Mouse (Mus musculus) CD4-positive, CD25-positive, alpha-beta regulatory T cell (primary cell): Measurements from ENCODE around the gene Nhsl2. TPM values are rescaled to one million over a fixed set of nuclear protein-coding genes. Genes with fewer than 3 reads are reported as not detected.

ENCODE experiments used
- polyA plus RNA-seq: library from polyadenylated mRNA; unstranded; fragments of 100-300 nt; shearing (Covaris generic); gene quantifications from one replicate; pipeline ENCODE4 v1.2.1, GENCODE M21; 2017

Gene Nhsl2
- polyA plus RNA-seq: 0.92 TPM

DNA sequence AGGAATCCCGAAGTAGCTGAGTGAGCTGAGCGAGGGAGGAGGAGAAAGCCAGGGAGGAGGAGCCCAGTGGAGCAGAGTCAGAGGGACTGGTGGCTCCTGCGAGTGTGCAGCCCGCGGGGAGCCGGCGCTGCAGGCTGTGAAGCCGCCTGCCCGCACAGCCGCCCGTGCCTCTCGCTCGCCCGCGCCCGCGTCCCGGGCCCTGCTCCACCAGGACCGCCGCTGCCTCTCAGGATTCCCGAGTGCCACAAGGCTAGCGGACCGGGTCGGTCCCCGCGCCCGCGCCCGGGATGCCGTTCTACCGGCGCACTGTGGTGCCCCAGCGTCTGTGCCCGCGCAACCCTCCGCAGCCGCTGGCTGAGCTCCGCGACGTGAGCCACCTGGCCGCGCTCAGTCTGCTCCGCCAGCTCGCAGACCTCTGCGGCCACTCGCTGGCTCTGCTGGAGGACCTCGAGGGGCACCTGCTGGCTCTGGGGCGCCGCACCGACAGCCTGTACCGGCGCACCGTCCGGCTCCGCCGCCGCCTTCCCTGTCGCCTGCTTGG is at the start of gene Nhsl2:
Nhsl2 (plus strand) TSS at position 105 of the 541 bp plus-strand sequence.

DNA sequence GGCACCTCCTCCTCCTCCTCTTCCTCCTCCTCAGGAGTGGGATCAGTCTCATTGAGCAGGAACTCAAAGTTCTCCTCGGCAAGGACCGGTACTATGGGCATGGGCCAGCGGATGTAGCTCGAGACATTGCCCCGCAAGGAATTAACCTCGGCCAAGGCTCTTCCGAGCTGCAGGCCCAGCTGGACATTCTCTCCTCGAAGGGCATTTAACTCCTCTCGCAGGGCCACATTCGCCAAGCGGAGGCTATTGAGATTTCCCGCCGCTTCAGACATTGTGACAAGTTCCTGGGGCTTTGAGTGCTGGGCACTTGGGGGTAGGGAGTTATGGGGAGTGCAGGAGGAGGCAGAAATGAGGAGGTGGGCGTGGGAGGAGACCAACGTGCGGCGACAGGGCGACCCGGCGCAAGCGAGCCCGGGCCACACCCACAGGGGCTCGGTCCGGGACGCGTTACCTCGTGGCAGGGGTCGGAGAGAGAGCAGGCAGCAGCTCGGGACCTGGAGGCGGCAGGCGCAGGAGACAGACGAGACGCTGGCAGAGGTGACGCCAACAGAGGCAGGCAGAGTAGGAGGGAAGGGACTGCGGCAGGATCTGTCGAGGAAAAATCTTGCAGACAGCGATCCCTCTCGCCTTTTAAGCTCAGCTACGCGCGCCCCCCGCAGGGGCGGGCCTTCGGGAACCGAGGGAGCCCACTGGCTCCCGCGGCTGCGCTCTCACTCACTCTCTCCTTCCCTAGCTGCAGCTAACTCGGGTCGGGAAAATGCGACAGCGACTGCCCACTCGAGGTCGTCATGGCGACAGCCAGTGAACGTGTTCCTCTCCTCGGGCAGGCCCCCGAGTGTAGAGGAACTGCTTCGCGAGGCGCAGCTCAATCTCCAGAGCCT is 221.6 kb downstream of the Nhsl2 start, which contains the start of gene Rtl5:
Rtl5 (minus strand) TSS at position 714 of the 881 bp plus-strand sequence.

DNA sequence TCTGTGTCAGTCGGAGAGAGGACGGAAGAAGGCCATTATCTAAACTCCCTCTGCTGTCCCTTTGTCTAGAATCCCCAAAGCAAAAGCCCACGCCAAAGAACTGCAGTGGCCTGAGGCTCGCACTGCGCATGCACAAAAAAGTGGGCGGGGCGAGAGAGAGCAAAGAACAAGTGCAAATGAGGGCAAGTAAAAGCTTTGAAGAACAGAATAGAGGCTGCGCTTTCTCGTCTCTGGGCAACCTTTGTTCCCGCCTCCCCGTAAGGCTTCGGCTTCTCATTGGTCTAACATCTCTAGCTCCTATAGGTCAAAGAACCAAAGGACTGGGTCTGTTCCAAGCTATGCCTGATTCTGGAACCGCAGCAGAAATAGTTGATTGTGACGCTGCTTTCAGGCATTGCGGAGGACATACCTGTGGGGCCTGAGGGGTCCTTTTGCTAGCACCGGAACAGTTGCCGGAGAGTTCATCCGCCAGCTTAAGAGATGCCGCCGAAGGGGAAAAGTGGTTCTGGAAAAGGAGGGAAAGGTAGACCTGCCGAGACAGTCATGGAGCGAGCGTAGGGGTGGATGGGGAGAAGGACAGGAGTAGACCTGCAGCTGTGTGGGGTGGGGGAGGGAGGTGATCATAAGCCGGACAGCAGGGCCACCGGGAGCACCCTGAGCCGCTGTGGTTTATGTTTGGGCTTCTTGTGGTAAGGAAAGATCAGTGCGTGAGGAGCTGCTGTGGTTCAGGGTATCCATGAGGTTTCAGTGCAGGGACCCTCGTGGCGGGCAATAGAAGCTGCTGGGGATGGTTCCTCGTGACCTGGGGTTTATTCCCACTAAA is 270.1 kb downstream of the Nhsl2 start, which contains the start of gene Pin4:
Pin4 (plus strand) TSS at position 406 of the 823 bp plus-strand sequence.

Other genes with a start within 250 kb of the Nhsl2 start
- gene Ogt, start 209.3 kb upstream of the Nhsl2 start, polyA plus RNA-seq: 261 TPM
- 96.4 TPM for gene Cxcr3, start 115.1 kb upstream of the Nhsl2 start, polyA plus RNA-seq
- gene Gm4779, start 55.0 kb upstream of the Nhsl2 start, polyA plus RNA-seq: not detected
- gene 8030474K03Rik, start 54.7 kb upstream of the Nhsl2 start, polyA plus RNA-seq: not detected
- 0.48 TPM for gene Rtl5, start 221.9 kb downstream of the Nhsl2 start, polyA plus RNA-seq